Mouse (Mus musculus) limb, embryonic 12.5 days (tissue): Measurements from ENCODE around the gene Arfgap3. TPM values are rescaled to one million over a fixed set of nuclear protein-coding genes. Genes with fewer than 3 reads are reported as not detected.
A peak's percentile ranks its signal among the peaks of the same experiment; 100 is the strongest.
"Not testable (repeated sequence)": the region's sequence is repeated elsewhere in the genome, so short reads cannot be mapped to it uniquely, and the experiment has no call there.

Experiments
- ATAC-seq: fragments of 200-750 bp; cut with Nextera tagmentation; 2 replicates; pipeline ENCODE4 v1.8.0; 2017; ENCODE audit warnings: low read depth, moderate TSS enrichment; ENCODE audit not compliant: insufficient number of reproducible peaks, insufficient read depth, low FRiP score, low TSS enrichment
- H3K27ac ChIP-seq: fragments of 300-500 bp; sonication (generic); 2 replicates; pipeline ENCODE4 v1.5.1; 2016; ENCODE audit warnings: mild to moderate bottlenecking, moderate library complexity
- H3K27me3 ChIP-seq: fragments of 300-500 bp; sonication (generic); 2 replicates; pipeline ENCODE4 v1.6.1; 2016; ENCODE audit warnings: mild to moderate bottlenecking, moderate library complexity
- H3K36me3 ChIP-seq: fragments of 300-500 bp; sonication (generic); 2 replicates; pipeline ENCODE4 v1.6.1; 2016; ENCODE audit warnings: mild to moderate bottlenecking, moderate library complexity
- H3K4me1 ChIP-seq: fragments of 300-500 bp; sonication (generic); replicated peaks from 2 replicates; pipeline ENCODE4 v1.6.1; 2016
- H3K4me2 ChIP-seq: fragments of 300-500 bp; sonication (generic); 2 replicates; pipeline ENCODE4 v1.6.1; 2016; ENCODE audit warnings: mild to moderate bottlenecking, moderate library complexity
- H3K4me3 ChIP-seq: fragments of 300-500 bp; sonication (generic); replicated peaks from 2 replicates; pipeline ENCODE4 v1.5.1; 2016; ENCODE audit warnings: mild to moderate bottlenecking
- H3K9ac ChIP-seq: fragments of 300-500 bp; sonication (generic); replicated peaks from 2 replicates; pipeline ENCODE4 v1.6.1; 2016; ENCODE audit warnings: mild to moderate bottlenecking, moderate library complexity
- H3K9me3 ChIP-seq: fragments of 300-500 bp; sonication (generic); 2 replicates; pipeline ENCODE4 v1.6.1; 2016; ENCODE audit warnings: mild to moderate bottlenecking, moderate library complexity
- WGBS: fragments of 180-500 bp; shearing (Covaris S2); methylation state at CpG from one replicate; pipeline ENCODE4 v1.1.7; 2016; 5-methylcytosine and 5-hydroxymethylcytosine counted together
- polyA plus RNA-seq: library from polyadenylated mRNA; unstranded; fragments of >200 nt; fragmentation: Nextera tagmentation; extraction: Ambion mirVana; gene quantifications from 2 replicates; pipeline ENCODE4 v1.2.1, GENCODE M21; 2016

Gene Arfgap3
- 40.3 and 42.5 TPM in 2 replicates for polyA plus RNA-seq

- peak within 1 kb of the TSS; percentile 53 for H3K27ac ChIP-seq
- peaks cover 14% of the 10 kb centered on the region; the same call in 1 of the 2 replicates for H3K36me3 ChIP-seq
- 0% methylated on average over 60 of the region's 60 CpGs for WGBS
- ATAC-seq = peak; percentile 80
- peaks cover 10% of the 10 kb centered on the region for H3K4me1 ChIP-seq
- H3K4me3 ChIP-seq = peak within 1 kb of the TSS; percentile 83
- no peaks in the 10 kb centered on the region for H3K27me3 ChIP-seq
- no peaks in the 10 kb centered on the region for H3K9me3 ChIP-seq
- peak within 1 kb of the TSS; percentile 91 for H3K4me2 ChIP-seq
- peak within 1 kb of the TSS; percentile 90 for H3K9ac ChIP-seq
These were observed at the start of gene Arfgap3 for GRCm38 (mm10) chr15:83349954-83350711. Gene Arfgap3, minus strand, starts transcription at chr15:83350247.

GRCm38 (mm10) chr15:83392722-83393121 lies 42.7 kb upstream of the Arfgap3 start:
- H3K36me3 ChIP-seq = peaks cover 37% of the 10 kb centered on the region
- no peaks in the 10 kb centered on the region for H3K27me3 ChIP-seq
- H3K4me2 ChIP-seq = no peak overlapping the region
- no peak overlapping the region for H3K4me3 ChIP-seq
- no peaks in the 10 kb centered on the region for H3K9me3 ChIP-seq
- no peak overlapping the region for H3K9ac ChIP-seq
- no peak for ATAC-seq
- 82% methylated on average over 2 of the region's 2 CpGs for WGBS
- H3K27ac ChIP-seq = no peak overlapping the region
- H3K4me1 ChIP-seq = peaks cover 23% of the 10 kb centered on the region

GRCm38 (mm10) chr15:83387911-83388310 lies 37.9 kb upstream of the Arfgap3 start:
- H3K9ac ChIP-seq = no peak overlapping the region
- H3K9me3 ChIP-seq = no peaks in the 10 kb centered on the region
- H3K27ac ChIP-seq = no peak overlapping the region
- no peaks in the 10 kb centered on the region for H3K4me1 ChIP-seq
- WGBS = 85% methylated on average over 2 of the region's 2 CpGs
- H3K27me3 ChIP-seq = no peaks in the 10 kb centered on the region
- no peak for ATAC-seq
- H3K4me2 ChIP-seq = no peak overlapping the region
- H3K4me3 ChIP-seq = no peak overlapping the region
- H3K36me3 ChIP-seq = peaks cover 84% of the 10 kb centered on the region

GRCm38 (mm10) chr15:83383633-83384032 lies 33.6 kb upstream of the Arfgap3 start:
- no peak for ATAC-seq
- H3K4me1 ChIP-seq = no peaks in the 10 kb centered on the region
- H3K27me3 ChIP-seq = no peaks in the 10 kb centered on the region
- no peak overlapping the region for H3K4me3 ChIP-seq
- H3K9ac ChIP-seq = no peak overlapping the region
- WGBS = 89% methylated on average over 2 of the region's 2 CpGs
- no peak overlapping the region for H3K4me2 ChIP-seq
- H3K27ac ChIP-seq = no peak overlapping the region
- H3K36me3 ChIP-seq = peaks cover 94% of the 10 kb centered on the region
- no peaks in the 10 kb centered on the region for H3K9me3 ChIP-seq

- H3K9me3 ChIP-seq = no peaks in the 10 kb centered on the region
- H3K9ac ChIP-seq = no peak overlapping the region
- no peak overlapping the region for H3K4me2 ChIP-seq
- H3K27me3 ChIP-seq = no peaks in the 10 kb centered on the region
- H3K27ac ChIP-seq = no peak overlapping the region
- no peak overlapping the region for H3K4me3 ChIP-seq
- no peak for ATAC-seq
- peaks cover 94% of the 10 kb centered on the region for H3K36me3 ChIP-seq
- no peaks in the 10 kb centered on the region for H3K4me1 ChIP-seq
- 92% methylated on average over 5 of the region's 5 CpGs for WGBS
These were observed 33.1 kb upstream of the Arfgap3 start for GRCm38 (mm10) chr15:83383136-83383535.

GRCm38 (mm10) chr15:83382467-83382866 lies 32.4 kb upstream of the Arfgap3 start:
- H3K36me3 ChIP-seq = peaks cover 94% of the 10 kb centered on the region
- ATAC-seq = no peak
- WGBS = 92% methylated on average over 4 of the region's 4 CpGs

GRCm38 (mm10) chr15:83377153-83377552 lies 27.1 kb upstream of the Arfgap3 start:
- no peak overlapping the region for H3K4me3 ChIP-seq
- no peak for ATAC-seq
- peaks cover 62% of the 10 kb centered on the region for H3K36me3 ChIP-seq
- H3K4me2 ChIP-seq = no peak overlapping the region
- no peaks in the 10 kb centered on the region for H3K27me3 ChIP-seq
- H3K4me1 ChIP-seq = 0 out of 2 replicates have a peak, but pooled peaks cover 3% of the 10 kb centered on the region
- no peak overlapping the region for H3K9ac ChIP-seq
- no peaks in the 10 kb centered on the region for H3K9me3 ChIP-seq
- no peak overlapping the region for H3K27ac ChIP-seq
- WGBS = 93% methylated on average over 4 of the region's 4 CpGs

More at GRCm38 (mm10) chr15:83382467-83382866, 32.4 kb upstream of the Arfgap3 start:
- Histone ChIP-seq H3K4me3 (no peak overlapping the region), H3K9me3 (no peaks in the 10 kb centered on the region), H3K4me2 (no peak overlapping the region), H3K27ac (no peak overlapping the region), H3K27me3 (no peaks in the 10 kb centered on the region), H3K4me1 (no peaks in the 10 kb centered on the region), H3K9ac (no peak overlapping the region)

GRCm38 (mm10) chr15:83375136-83375535 lies 25.1 kb upstream of the Arfgap3 start:
- Histone ChIP-seq H3K4me1 (0 out of 2 replicates have a peak, but pooled peaks cover 3% of the 10 kb centered on the region), H3K9me3 (no peaks in the 10 kb centered on the region), H3K9ac (no peak overlapping the region), H3K4me3 (no peak overlapping the region), H3K36me3 (peaks cover 45% of the 10 kb centered on the region), H3K4me2 (no peak overlapping the region), H3K27ac (no peak overlapping the region), H3K27me3 (no peaks in the 10 kb centered on the region)
- 0 out of 2 replicates have a peak, but pooled peaks have one; percentile 24 for ATAC-seq
- 69% methylated on average over 4 of the region's 4 CpGs for WGBS

- no peak for ATAC-seq
- no peak overlapping the region for H3K27ac ChIP-seq
- H3K4me2 ChIP-seq = no peak overlapping the region
- H3K36me3 ChIP-seq = peaks cover 35% of the 10 kb centered on the region
- H3K9ac ChIP-seq = no peak overlapping the region
- H3K9me3 ChIP-seq = no peaks in the 10 kb centered on the region
- H3K4me1 ChIP-seq = 0 out of 2 replicates have a peak, but pooled peaks cover 3% of the 10 kb centered on the region
- H3K4me3 ChIP-seq = no peak overlapping the region
- H3K27me3 ChIP-seq = no peaks in the 10 kb centered on the region
These were observed 24.0 kb upstream of the Arfgap3 start for GRCm38 (mm10) chr15:83374076-83374475.

GRCm38 (mm10) chr15:83368702-83369101 lies 18.7 kb upstream of the Arfgap3 start:
- 88% methylated on average over 4 of the region's 4 CpGs for WGBS
- not testable (repeated sequence) for H3K4me2 ChIP-seq, H3K4me1 ChIP-seq, ATAC-seq, H3K9ac ChIP-seq, H3K9me3 ChIP-seq, H3K4me3 ChIP-seq, H3K36me3 ChIP-seq, H3K27ac ChIP-seq
- peaks cover 14% of the 10 kb centered on the region for H3K27me3 ChIP-seq

GRCm38 (mm10) chr15:83368261-83368660 lies 18.2 kb upstream of the Arfgap3 start:
- H3K9me3 ChIP-seq = no peaks in the 10 kb centered on the region
- no peak for ATAC-seq
- WGBS = 86% methylated on average over 2 of the region's 2 CpGs

More at GRCm38 (mm10) chr15:83368261-83368660, 18.2 kb upstream of the Arfgap3 start:
- 0 out of 2 replicates have a peak, but pooled peaks cover 2% of the 10 kb centered on the region for H3K36me3 ChIP-seq
- peaks cover 6% of the 10 kb centered on the region; the same call in 1 of the 2 replicates for H3K4me1 ChIP-seq
- no peak overlapping the region for H3K4me3 ChIP-seq
- H3K27ac ChIP-seq = no peak overlapping the region
- H3K27me3 ChIP-seq = peaks cover 14% of the 10 kb centered on the region
- H3K9ac ChIP-seq = no peak overlapping the region
- no peak overlapping the region for H3K4me2 ChIP-seq
